Mouse (Mus musculus) liver, embryonic 14.5 days (tissue): Measurements from ENCODE around the gene Defb28. TPM values are rescaled to one million over a fixed set of nuclear protein-coding genes. Genes with fewer than 3 reads are reported as not detected.
A peak's percentile ranks its signal among the peaks of the same experiment; 100 is the strongest.

Experiments used
- ATAC-seq: fragments of 200-750 bp; cut with Nextera tagmentation; 2 replicates; pipeline ENCODE4 v1.8.0; 2017; ENCODE audit warnings: moderate number of reproducible peaks, mild to moderate bottlenecking, moderate library complexity; ENCODE audit not compliant: insufficient read depth
- DNase-seq, 3 experiments: peaks; one replicate each; pipeline ENCODE4 v3.0.0-alpha.2; 2012 to 2013; ENCODE audit warnings: low read depth in 3 of 3, low spot score in 3 of 3
- H3K27ac ChIP-seq: fragments of 300-500 bp; sonication (generic); 2 replicates; pipeline ENCODE4 v1.5.1; 2014; ENCODE audit warnings: moderate library complexity, mild to moderate bottlenecking, control low read depth, inconsistent platforms
- H3K27me3 ChIP-seq: fragments of 300-500 bp; sonication (generic); 2 replicates; pipeline ENCODE4 v1.6.1; 2014; ENCODE audit warnings: mild to moderate bottlenecking, low read length, moderate library complexity; ENCODE audit not compliant: control insufficient read depth, insufficient read depth
- H3K36me3 ChIP-seq: fragments of 300-500 bp; sonication (generic); replicated peaks from 2 replicates; pipeline ENCODE4 v1.6.1; 2014; ENCODE audit warnings: low read depth; ENCODE audit not compliant: control insufficient read depth, insufficient read depth
- H3K4me1 ChIP-seq, 2 experiments: fragments of 200-500 bp in 1 of 2; fragments of 300-500 bp in 1 of 2; sonication (generic) in 1 of 2; replicated peaks; 2 replicates each; pipeline ENCODE4 v1.6.1; 2012 to 2014; ENCODE audit warnings: antibody characterized with exemption in 1 of 2, inconsistent platforms in 1 of 2, low read length in 1 of 2; ENCODE audit not compliant: control insufficient read depth in 2 of 2, insufficient read depth in 2 of 2
- H3K4me2 ChIP-seq: fragments of 300-500 bp; sonication (generic); 2 replicates; pipeline ENCODE4 v1.6.1; 2014; ENCODE audit warnings: low read depth, mild to moderate bottlenecking, control low read depth, moderate library complexity
- H3K4me3 ChIP-seq, 2 experiments: fragments of 200-500 bp in 1 of 2; fragments of 300-500 bp in 1 of 2; sonication (generic) in 1 of 2; 2 replicates each; pipeline ENCODE4 v1.5.1; 2012 to 2014; ENCODE audit warnings: low read depth in 2 of 2, low read length in 2 of 2, mild to moderate bottlenecking in 2 of 2, control low read depth in 1 of 2, inconsistent platforms in 1 of 2, moderate library complexity in 1 of 2; ENCODE audit not compliant: insufficient read depth in 1 of 2
- H3K9ac ChIP-seq: fragments of 300-500 bp; sonication (generic); replicated peaks from 2 replicates; pipeline ENCODE4 v1.6.1; 2014; ENCODE audit warnings: mild to moderate bottlenecking, control low read depth, moderate library complexity
- H3K9me3 ChIP-seq: fragments of 300-500 bp; sonication (generic); 2 replicates; pipeline ENCODE4 v1.6.1; 2016; ENCODE audit warnings: low read length, mixed read lengths; ENCODE audit not compliant: control insufficient read depth
- CTCF ChIP-seq: IDR thresholded peaks from 2 replicates; pipeline ENCODE4 v1.5.1; 2016; ENCODE audit warnings: antibody characterized with exemption, low read depth, control low read depth
- EP300 ChIP-seq: IDR thresholded peaks from 2 replicates; pipeline ENCODE4 v1.6.1; 2016; ENCODE audit warnings: antibody characterized with exemption, low read depth
- WGBS: fragments of 180-500 bp; shearing (Covaris S2); extraction: QIAGEN DNeasy Blood & Tissue Kit; methylation state at CpG from one replicate; pipeline ENCODE4 v1.1.7; 2014; ENCODE audit not compliant: insufficient replicate concordance; 5-methylcytosine and 5-hydroxymethylcytosine counted together
- polyA plus RNA-seq, 2 experiments: library from polyadenylated mRNA; depleted of rRNA in 1 of 2; stranded (reverse) in 1 of 2; unstranded in 1 of 2; fragments of >200 nt; fragmentation: Nextera tagmentation in 1 of 2; extraction: Ambion mirVana in 1 of 2; gene quantifications; 2 replicates each; pipeline versions ENCODE4 v1.2.1 to v1.2.3; 2012 to 2014

The Defb28 gene
- polyA plus RNA-seq, 2 experiments = not detected

- Histone ChIP-seq H3K27ac (no peak overlapping the region), H3K4me1 (no peaks in the 10 kb centered on the region), H3K9ac (no peak overlapping the region), H3K36me3 (no peaks in the 10 kb centered on the region), H3K4me2 (no peak overlapping the region), H3K27me3 (no peaks in the 10 kb centered on the region), H3K4me3 (no peak overlapping the region), H3K9me3 (no peaks in the 10 kb centered on the region)
- WGBS = 69% methylated on average over 7 of the region's 7 CpGs
- DNase-seq (no peak), ATAC-seq (no peak)
- TF ChIP-seq CTCF (no peak), EP300 (no peak)
Observed at GRCm38 (mm10) chr2:152481726-152482125, 36.3 kb upstream of the Defb28 start.

GRCm38 (mm10) chr2:152487024-152487423, 31.0 kb upstream of the Defb28 start:
- no peak for TF ChIP-seq EP300
- TF ChIP-seq CTCF = peak; percentile 69
- no peak overlapping the region for H3K4me2 ChIP-seq
- H3K27ac ChIP-seq = no peak overlapping the region
- no peak for ATAC-seq
- no peaks in the 10 kb centered on the region for H3K9me3 ChIP-seq
- no peak for DNase-seq
- H3K4me3 ChIP-seq = no peak overlapping the region
- no peak overlapping the region for H3K9ac ChIP-seq
- no peaks in the 10 kb centered on the region for H3K4me1 ChIP-seq
- no peaks in the 10 kb centered on the region for H3K36me3 ChIP-seq
- 59% methylated on average over 2 of the region's 2 CpGs for WGBS
- H3K27me3 ChIP-seq = no peaks in the 10 kb centered on the region

- Histone ChIP-seq H3K9me3 (no peaks in the 10 kb centered on the region), H3K4me3 (no peak within 1 kb of the TSS), H3K27me3 (no peaks in the 10 kb centered on the region), H3K4me2 (no peak within 1 kb of the TSS), H3K9ac (no peak within 1 kb of the TSS), H3K36me3 (no peaks in the 10 kb centered on the region), H3K27ac (no peak within 1 kb of the TSS), H3K4me1 (no peaks in the 10 kb centered on the region)
- TF ChIP-seq CTCF (no peak), EP300 (no peak)
- no peak for DNase-seq
- ATAC-seq = no peak
Observed at GRCm38 (mm10) chr2:152490038-152490437, 28.0 kb upstream of the Defb28 start, which contains the start of gene Defb22. Defb22 (minus strand) TSS chr2:152490138.

- H3K4me1 ChIP-seq = no peaks in the 10 kb centered on the region
- WGBS = 53% methylated on average over 6 of the region's 6 CpGs
- H3K4me3 ChIP-seq = no peak overlapping the region
- no peaks in the 10 kb centered on the region for H3K9me3 ChIP-seq
- no peak for DNase-seq
- no peak overlapping the region for H3K4me2 ChIP-seq
- no peak overlapping the region for H3K9ac ChIP-seq
- H3K36me3 ChIP-seq = no peaks in the 10 kb centered on the region
- TF ChIP-seq EP300 = no peak
- 0 out of 2 replicates have a peak, but pooled peaks have one; percentile 20 for TF ChIP-seq CTCF
- no peak for ATAC-seq
- no peak overlapping the region for H3K27ac ChIP-seq
- H3K27me3 ChIP-seq = no peaks in the 10 kb centered on the region
Observed at GRCm38 (mm10) chr2:152493151-152493550, 24.9 kb upstream of the Defb28 start.

- no peaks in the 10 kb centered on the region for H3K36me3 ChIP-seq
- no peak for DNase-seq
Observed at GRCm38 (mm10) chr2:152498020-152498419, 20.0 kb upstream of the Defb28 start.

More at GRCm38 (mm10) chr2:152498020-152498419, 20.0 kb upstream of the Defb28 start:
- ATAC-seq = no peak
- WGBS = 63% methylated on average over 6 of the region's 6 CpGs
- Histone ChIP-seq H3K27me3 (no peaks in the 10 kb centered on the region), H3K4me3 (no peak overlapping the region), H3K4me1 (no peaks in the 10 kb centered on the region), H3K9me3 (no peaks in the 10 kb centered on the region), H3K4me2 (no peak overlapping the region), H3K9ac (no peak overlapping the region), H3K27ac (no peak overlapping the region)
- TF ChIP-seq CTCF (no peak), EP300 (no peak)
